Mouse (Mus musculus): ENCODE results near the gene Rsl24d1.

Rsl24d1 gene

DNA sequence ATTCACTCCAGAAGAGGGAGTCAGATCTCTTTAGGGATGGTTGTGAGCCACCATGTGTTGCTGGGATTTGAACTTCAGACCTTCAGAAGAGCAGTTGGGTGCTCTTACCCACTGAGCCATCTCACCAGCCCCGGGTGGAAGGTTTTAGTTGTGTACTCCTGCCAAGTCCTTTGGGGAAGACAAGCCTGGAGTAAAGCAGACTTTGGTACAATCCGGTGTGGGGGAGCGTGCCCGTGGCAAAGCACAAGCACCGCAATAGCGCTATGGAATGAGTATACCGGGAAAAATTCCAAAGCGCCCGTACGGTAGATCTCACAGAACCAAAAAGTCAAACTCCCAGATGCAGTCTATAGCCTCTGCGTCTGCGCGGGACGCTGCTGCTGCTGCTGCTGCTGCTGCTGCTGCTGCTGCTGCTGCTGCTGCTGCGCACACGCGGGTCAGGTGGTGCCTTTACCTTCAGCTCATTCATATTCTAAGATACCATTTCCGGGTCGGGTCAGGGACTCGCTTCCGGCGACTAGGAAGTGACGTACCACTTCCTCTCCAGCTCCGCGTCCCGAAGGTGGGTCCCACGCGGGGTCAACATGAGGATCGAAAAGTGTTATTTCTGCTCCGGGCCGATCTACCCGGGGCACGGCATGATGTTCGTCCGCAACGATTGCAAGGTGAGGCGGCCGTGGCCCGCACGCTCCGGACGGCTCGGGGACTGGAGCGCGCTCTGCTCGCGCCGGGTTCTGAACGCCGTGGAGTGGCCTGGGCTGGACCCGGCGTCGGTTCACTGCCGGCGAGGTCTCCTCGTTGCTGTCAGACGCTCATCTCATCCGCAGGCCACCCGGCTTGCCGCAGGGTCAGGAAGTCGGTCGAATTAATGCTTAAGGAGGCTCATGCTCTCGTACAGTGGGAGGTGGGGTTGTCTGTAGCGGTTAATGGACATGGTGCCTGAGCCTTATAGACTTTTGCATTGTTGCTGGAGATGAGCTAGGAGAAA, at the start of gene Rsl24d1:
Gene Rsl24d1 (plus strand): TSS at position 508 of the 988 bp plus-strand sequence.
- peak; percentile 83 to 87 for DNase-seq

DNA sequence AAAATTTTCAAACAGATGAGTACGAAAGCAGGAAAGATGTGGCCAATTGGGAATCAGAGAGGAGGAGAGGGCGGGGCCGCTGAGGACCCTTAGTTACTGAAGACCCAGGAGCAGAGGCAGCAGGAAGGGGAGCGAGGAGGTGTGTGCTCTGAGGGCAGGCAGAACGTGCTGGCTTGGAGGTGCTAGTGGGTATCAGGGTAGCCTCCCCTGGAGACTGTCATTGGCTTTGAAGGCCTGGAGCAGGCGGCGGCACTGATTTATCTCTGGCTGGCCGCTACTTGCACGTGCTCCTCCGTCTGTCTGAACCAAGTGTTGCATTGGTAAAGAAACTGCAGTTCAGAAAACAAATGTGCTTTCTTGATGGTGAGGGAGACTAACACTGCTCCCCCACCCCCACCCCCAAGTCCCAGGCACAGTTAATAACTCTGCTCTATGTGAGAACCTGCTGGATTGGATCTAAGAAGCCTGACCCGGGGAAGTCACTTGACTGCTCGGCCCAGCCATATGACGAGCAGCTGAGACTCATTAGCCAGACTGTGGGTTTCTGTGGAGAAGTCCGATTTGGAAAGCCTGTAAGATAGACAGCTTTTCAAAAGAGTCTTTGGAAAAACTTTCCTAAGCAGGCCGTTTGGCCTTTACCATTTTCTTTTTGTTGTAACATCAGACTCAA, 49.5 kb upstream of the Rsl24d1 start:
- no peak for DNase-seq

DNA sequence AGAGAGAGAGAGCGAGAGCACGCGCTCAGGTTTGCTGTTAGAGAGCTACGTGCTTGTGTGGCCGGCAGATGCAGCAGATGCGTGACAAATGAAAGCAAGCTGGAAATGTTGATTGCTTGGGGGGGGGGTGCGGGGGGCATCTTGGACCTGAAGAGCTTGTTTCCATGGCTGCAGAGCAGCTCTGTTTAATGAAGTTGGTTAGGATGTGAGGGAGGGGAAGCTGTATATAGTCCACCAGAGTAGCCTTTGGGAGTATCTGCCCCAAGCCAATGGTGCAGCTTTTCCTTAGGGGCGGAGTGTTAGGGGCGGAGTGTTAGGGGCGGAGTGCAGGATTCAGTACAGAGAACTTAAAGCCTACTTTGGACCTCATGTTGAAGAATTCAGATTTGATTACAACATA, 46.1 kb upstream of the Rsl24d1 start:
- no peak for DNase-seq

GRCm38 (mm10) chr9:73068230-73068679, 45.0 kb upstream of the Rsl24d1 start:
- peak in 1 of 2 experiments; percentile 23 for DNase-seq

GRCm38 (mm10) chr9:73068688-73069087, 44.5 kb upstream of the Rsl24d1 start:
- no peak for DNase-seq

GRCm38 (mm10) chr9:73070971-73071659, 42.1 kb upstream of the Rsl24d1 start:
- DNase-seq, result no peak

GRCm38 (mm10) chr9:73072426-73072825, 40.8 kb upstream of the Rsl24d1 start:
- DNase-seq, result no peak

GRCm38 (mm10) chr9:73073169-73073568, 40.1 kb upstream of the Rsl24d1 start:
- no peak for DNase-seq

DNA sequence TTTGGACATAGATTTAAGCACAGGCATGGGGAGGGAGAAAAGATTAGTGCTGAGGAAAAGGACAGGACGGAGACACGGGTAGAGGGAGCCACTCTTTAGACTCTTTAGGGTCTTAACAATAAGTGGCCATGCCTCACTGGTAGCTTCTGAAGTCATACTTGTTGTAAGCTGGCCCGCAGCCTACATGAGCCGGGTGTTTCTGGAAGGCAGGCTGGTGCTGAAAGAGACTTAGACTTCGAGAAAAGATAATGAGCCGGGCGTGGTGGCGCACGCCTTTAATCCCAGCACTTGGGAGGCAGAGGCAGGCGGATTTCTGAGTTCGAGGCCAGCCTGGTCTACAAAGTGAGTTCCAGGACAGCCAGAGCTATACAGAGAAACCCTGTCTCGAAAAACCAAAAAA, 33.9 kb upstream of the Rsl24d1 start:
- DNase-seq, result peak in 1 of 2 experiments; percentile 3

DNA sequence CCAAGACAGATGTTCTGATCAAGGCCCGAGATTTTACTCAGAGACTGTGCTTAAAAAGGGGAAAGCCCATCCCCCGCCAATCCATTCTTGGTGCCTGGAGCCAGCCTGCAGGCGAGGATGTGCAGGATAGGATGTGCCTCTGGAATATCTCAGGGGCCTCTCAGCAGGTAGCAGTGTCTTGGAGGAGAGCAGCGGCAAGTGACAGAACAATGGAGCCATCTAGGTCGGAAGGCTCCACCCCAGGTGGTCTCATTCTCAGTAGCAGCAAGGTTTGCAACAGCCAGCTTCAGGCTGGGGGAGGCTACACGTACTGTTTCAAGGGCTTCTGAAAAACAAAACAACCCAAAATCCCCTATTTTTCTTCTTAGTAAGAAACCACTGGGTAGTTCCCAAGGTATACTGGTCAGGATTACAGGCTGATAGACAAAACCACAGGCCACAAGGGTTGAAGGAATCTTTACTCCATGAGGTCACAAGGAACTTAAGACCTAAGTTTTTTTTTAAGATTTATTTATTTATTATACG, 33.4 kb upstream of the Rsl24d1 start:
- DNase-seq, result peak in 1 of 2 experiments; percentile 21

DNA sequence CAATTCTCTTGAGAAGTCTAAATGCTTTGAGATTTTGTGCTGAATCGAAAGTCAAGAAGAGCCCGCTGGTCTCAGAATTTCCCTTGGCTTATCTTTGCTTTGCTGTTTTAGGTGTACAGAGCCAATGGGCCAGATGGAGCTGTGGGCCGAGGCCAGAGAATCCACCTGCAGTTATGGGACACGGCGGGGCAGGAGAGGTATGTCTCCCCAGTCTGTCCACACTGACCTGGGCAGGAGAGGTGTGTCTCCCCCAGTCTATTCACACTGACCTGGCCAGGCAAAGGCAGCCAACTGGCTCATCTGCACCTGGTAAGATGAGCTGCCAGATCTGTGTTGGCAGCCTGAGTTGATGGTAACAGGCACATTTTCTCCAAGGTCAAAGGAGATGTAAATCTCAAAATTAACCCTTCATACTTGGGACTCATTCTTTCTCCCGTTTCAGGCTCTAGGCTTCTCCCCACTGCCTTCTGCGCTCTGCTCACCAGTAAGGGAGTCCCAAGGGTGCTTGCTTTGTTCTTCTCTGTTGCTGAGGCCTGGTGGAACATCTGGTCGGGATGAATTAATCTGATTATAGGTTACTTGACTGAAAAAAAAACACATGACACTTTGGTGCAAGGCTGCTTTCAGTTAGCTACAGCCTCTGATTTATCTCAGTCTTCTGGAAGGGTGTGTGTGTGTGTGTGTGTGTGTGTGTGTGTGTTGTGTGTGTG, 30.8 kb upstream of the Rsl24d1 start:
- peak; percentile 85 to 89 for DNase-seq

DNA sequence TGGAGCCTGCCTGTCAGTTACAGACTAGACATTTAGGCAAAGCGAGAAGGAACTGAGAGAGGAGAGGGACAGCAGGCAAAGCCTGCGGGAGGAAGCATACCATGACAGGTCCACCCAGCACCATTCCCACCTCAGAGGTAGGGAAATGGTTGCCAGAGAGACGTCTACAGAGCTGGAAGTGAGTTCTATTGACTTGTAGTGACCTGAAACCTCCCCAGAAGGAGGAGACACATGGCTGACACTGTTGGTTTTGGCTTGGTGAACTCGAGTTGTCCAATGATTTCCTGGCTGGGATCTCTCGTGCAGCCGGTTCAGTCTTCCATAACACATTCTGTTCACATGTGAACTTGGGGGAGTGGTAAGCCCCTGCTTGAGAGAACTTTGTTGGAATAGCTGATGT, 29.3 kb upstream of the Rsl24d1 start:
- peak; percentile 55 to 70 for DNase-seq

DNA sequence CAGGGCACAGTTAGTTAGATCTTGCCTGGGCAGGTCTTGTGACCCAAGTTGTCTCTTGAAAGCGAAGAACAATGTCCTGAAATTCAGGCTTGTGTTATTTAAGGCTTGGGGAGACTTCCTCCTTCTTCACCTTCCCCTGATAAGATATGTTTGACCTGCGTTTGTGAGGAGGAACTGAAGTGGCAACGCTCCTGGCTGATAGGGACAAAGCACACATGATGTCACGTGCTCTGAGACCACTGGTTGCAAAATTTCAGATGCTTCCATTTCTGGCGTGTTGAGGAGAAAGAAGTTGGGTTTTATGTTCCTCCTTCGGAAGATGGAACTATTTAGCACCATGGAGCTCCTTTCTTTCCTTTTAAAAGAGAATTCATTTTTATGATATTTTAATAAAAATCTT, 27.4 kb upstream of the Rsl24d1 start:
- DNase-seq, result no peak

- DNase-seq, result peak in 1 of 2 experiments; percentile 28
Measured at GRCm38 (mm10) chr9:73087121-73087520, 26.1 kb upstream of the Rsl24d1 start.

- DNase-seq, result no peak
Measured at GRCm38 (mm10) chr9:73087581-73087980, 25.6 kb upstream of the Rsl24d1 start.

- DNase-seq, result no peak
Measured at GRCm38 (mm10) chr9:73089222-73089920, 23.9 kb upstream of the Rsl24d1 start.

- DNase-seq, result peak in 1 of 2 experiments; percentile 17
Measured at GRCm38 (mm10) chr9:73090121-73090520, 23.1 kb upstream of the Rsl24d1 start.

DNA sequence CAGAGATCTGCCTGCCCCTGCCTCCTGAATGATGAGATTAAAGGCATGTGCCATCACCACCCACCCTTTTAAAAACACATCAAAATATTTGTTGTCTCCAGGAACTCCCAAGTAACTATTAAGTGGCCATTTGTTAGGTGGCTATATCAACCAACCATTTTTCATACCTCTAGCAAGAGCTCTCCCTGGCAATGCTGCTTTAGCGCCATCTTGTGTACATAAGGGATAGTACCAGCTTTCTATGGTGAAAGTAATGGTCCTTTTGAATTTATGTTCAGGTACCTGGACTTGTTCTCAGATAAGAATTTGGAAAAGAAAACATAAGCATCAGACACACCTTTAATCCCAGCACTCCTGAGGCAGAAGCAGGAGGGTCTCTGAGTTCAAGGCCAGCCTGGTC, 21.5 kb upstream of the Rsl24d1 start:
- peak; percentile 64 to 75 for DNase-seq

- DNase-seq, result peak in 1 of 2 experiments; percentile 26
Measured at GRCm38 (mm10) chr9:73094580-73094979, 18.6 kb upstream of the Rsl24d1 start.

DNA sequence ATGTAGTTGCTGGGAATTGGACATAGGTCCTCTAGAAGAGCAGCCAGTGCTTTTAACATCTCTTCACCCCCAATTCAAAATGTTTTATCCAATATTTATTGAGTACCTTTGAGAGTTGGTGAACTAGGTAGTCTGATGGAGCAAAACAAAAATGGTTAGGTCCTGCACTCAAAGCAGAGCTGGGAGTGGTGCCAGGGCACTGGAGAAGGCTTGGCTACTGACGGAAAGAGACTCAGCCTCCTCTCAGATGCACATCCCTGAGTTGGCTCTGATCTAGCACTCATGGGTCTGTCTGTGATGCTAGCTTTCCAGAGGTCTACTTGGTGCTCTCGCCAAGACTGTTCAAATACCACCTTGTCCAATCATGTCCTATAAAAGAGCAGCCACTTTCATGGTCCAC, 15.3 kb upstream of the Rsl24d1 start:
- DNase-seq, result peak in 1 of 2 experiments; percentile 42

DNA sequence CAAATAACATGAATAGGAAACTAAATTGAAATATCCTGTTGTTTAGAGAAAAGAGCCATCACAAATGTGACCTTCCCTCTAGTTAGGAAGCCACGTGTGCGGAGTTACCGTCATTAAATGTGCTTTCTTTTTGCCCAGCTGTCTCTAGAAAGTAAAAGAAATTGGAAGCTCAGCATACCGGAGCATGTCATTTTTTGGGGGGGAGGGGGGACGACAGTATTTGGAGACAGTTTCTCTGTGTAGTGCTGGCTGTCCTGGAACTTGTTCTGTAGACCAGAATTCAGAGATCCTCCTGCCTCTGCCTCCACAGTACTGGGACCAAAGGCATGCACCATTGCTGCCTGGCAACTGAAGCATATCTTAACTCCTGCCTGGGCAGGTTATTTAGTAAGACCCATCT, 11.7 kb upstream of the Rsl24d1 start, which contains the start of gene Khdc3:
Gene Khdc3 (plus strand): TSS at position 301 of the 400 bp plus-strand sequence.
- DNase-seq, result no peak
